Mouse (Mus musculus): ENCODE measurements around the gene Tnfaip8l2.

Gene Tnfaip8l2

GRCm38 (mm10) chr3:95141952-95142616 is at the start of gene Tnfaip8l2:
Gene Tnfaip8l2 (minus strand): TSS chr3:95142360.
- peak; percentile 49 for DNase-seq

GRCm38 (mm10) chr3:95186888-95187287 is 44.7 kb upstream of the Tnfaip8l2 start:
- no peak for DNase-seq

- DNase-seq, result no peak
Measured at GRCm38 (mm10) chr3:95186100-95186499, 43.9 kb upstream of the Tnfaip8l2 start.

GRCm38 (mm10) chr3:95184796-95185577 is 42.8 kb upstream of the Tnfaip8l2 start:
- DNase-seq, result no peak

GRCm38 (mm10) chr3:95181841-95182240 is 39.7 kb upstream of the Tnfaip8l2 start:
- no peak for DNase-seq

- DNase-seq, result no peak
Measured at GRCm38 (mm10) chr3:95179890-95180289, 37.7 kb upstream of the Tnfaip8l2 start.

GRCm38 (mm10) chr3:95178948-95179347 is 36.8 kb upstream of the Tnfaip8l2 start:
- DNase-seq, result no peak

GRCm38 (mm10) chr3:95177583-95177982 is 35.4 kb upstream of the Tnfaip8l2 start:
- DNase-seq, result no peak

GRCm38 (mm10) chr3:95176500-95176899 is 34.3 kb upstream of the Tnfaip8l2 start:
- no peak for DNase-seq

- DNase-seq, result peak; percentile 93
Measured at GRCm38 (mm10) chr3:95174011-95174592, 31.9 kb upstream of the Tnfaip8l2 start.

GRCm38 (mm10) chr3:95173256-95173949 is 31.2 kb upstream of the Tnfaip8l2 start:
- peak; percentile 19 for DNase-seq

GRCm38 (mm10) chr3:95172526-95173255 is 30.5 kb upstream of the Tnfaip8l2 start:
- no peak for DNase-seq

- DNase-seq, result no peak
Measured at GRCm38 (mm10) chr3:95171105-95171504, 28.9 kb upstream of the Tnfaip8l2 start.

- DNase-seq, result no peak
Measured at GRCm38 (mm10) chr3:95169996-95170395, 27.8 kb upstream of the Tnfaip8l2 start.

GRCm38 (mm10) chr3:95164840-95165239 is 22.7 kb upstream of the Tnfaip8l2 start:
- no peak for DNase-seq

- no peak for DNase-seq
Measured at GRCm38 (mm10) chr3:95164256-95164550, 22.0 kb upstream of the Tnfaip8l2 start.

- DNase-seq, result no peak
Measured at GRCm38 (mm10) chr3:95163419-95164255, 21.5 kb upstream of the Tnfaip8l2 start.

- DNase-seq, result no peak
Measured at GRCm38 (mm10) chr3:95162345-95162628, 20.1 kb upstream of the Tnfaip8l2 start.

- DNase-seq, result no peak
Measured at GRCm38 (mm10) chr3:95161618-95162344, 19.6 kb upstream of the Tnfaip8l2 start.

- DNase-seq, result no peak
Measured at GRCm38 (mm10) chr3:95161041-95161551, 18.9 kb upstream of the Tnfaip8l2 start.

Measured in lung, postnatal 14 days (tissue).